Mouse (Mus musculus) brown adipose tissue, adult 24 weeks (tissue): ENCODE measurements around the gene Gltp. TPM values are rescaled to one million over a fixed set of nuclear protein-coding genes. Genes with fewer than 3 reads are reported as not detected.

Experiments used
- H3K27ac ChIP-seq: fragments of 200-500 bp; replicated peaks from 2 replicates; pipeline ENCODE4 v1.5.1; 2012; ENCODE audit warnings: low read depth, mild to moderate bottlenecking, low read length
- H3K4me1 ChIP-seq: fragments of 200-500 bp; 2 replicates; pipeline ENCODE4 v1.6.1; 2012; ENCODE audit warnings: low read length, mixed read lengths; ENCODE audit not compliant: control insufficient read depth, insufficient read depth, insufficient read length
- H3K4me3 ChIP-seq: fragments of 200-500 bp; 2 replicates; pipeline ENCODE4 v1.5.1; 2012; ENCODE audit warnings: low read depth, mild to moderate bottlenecking, low read length, moderate library complexity; ENCODE audit not compliant: insufficient read depth
- polyA plus RNA-seq: library from polyadenylated mRNA; stranded (reverse); fragments of >200 nt; gene quantifications from 2 replicates; pipeline ENCODE4 v1.2.4, GENCODE M21; 2012; ENCODE audit not compliant: missing spikeins, insufficient read depth, insufficient read length

Gene Gltp
- 29.8 and 31.9 TPM in 2 replicates for polyA plus RNA-seq

- Histone ChIP-seq H3K27ac (peak within 1 kb of the TSS; percentile 61), H3K4me3 (peak within 1 kb of the TSS; percentile 94), H3K4me1 (no peaks in the 10 kb centered on the region; the same call in 1 of the 2 replicates)
Observed at GRCm38 (mm10) chr5:114690633-114691567, at the start of gene Gltp. TSS of gene Gltp (minus strand) at chr5:114690984.

- H3K4me1 ChIP-seq, result peaks cover 29% of the 10 kb centered on the region
- H3K4me3 ChIP-seq, result no peak overlapping the region
- H3K27ac ChIP-seq, result peak overlapping the region; percentile 93
Observed at GRCm38 (mm10) chr5:114738707-114739241, 48.0 kb upstream of the Gltp start.

- Histone ChIP-seq H3K27ac (peak overlapping the region; percentile 42), H3K4me1 (peaks cover 29% of the 10 kb centered on the region)
Observed at GRCm38 (mm10) chr5:114737090-114737887, 46.5 kb upstream of the Gltp start.

DNA sequence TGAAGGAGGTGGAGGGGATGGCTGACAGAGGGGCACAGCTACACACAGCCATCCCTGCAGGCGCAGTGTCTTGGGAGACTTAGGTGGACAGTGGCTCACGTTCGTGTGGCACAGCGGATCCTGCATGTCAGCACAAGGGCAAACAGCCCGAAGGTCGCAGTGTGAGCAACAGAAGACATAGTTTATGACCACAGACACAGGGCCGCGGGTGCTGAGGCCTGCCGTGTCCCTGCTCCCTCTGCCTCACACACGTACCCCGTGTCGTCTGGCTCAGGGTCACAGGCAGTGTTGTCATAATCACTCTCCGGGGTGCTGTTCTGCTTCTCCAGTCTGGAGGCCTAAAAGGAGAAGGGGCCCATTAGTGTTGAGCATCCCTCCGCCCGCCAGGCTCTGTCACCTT lies 42.8 kb upstream of the Gltp start:
- Histone ChIP-seq H3K27ac (no peak overlapping the region), H3K4me3 (no peak overlapping the region), H3K4me1 (peaks cover 20% of the 10 kb centered on the region)

More at GRCm38 (mm10) chr5:114737090-114737887, 46.5 kb upstream of the Gltp start:
- no peak overlapping the region for H3K4me3 ChIP-seq

DNA sequence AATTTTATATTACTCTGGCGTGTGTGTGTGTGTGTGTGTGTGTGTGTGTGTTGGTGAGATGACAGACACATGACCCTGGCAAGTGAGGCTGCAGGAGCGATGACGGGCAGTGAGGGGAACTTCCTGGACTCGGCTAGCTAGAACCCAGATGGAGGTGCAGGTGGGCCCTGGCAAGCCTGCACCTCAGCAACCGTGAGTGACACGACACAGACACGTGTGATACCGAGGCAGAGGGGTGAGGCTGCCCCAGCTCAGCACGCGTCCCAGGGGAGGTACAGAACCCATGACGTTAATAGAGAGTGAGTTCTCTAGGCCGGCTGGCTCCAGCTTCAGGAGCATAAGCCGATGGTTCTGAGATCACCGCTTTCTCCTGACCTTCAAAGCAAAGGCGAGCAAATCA lies 41.2 kb upstream of the Gltp start:
- Histone ChIP-seq H3K4me3 (no peak overlapping the region), H3K27ac (no peak overlapping the region), H3K4me1 (peaks cover 7% of the 10 kb centered on the region)

DNA sequence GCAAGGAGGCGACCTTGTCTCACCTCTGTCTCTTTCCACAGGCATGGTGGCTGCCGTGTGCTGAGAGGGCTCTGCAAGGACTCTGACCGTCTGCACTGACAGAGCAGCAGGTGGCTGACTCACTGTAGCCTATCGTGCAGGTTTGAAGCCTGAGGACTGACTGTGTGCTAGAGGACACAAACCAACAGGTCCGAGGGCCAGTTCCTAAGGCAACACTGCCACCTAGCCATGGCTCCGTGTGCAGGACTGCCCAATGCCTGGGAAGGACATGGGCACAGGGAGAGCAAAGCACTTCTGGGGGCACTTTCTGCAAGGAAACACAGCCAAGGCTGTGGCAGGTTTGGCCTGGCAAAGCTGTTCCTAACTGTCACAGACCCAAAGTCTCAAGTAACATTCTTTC lies 40.7 kb upstream of the Gltp start:
- Histone ChIP-seq H3K4me1 (0 out of 2 replicates have a peak, but pooled peaks cover 3% of the 10 kb centered on the region), H3K4me3 (no peak overlapping the region), H3K27ac (no peak overlapping the region)

DNA sequence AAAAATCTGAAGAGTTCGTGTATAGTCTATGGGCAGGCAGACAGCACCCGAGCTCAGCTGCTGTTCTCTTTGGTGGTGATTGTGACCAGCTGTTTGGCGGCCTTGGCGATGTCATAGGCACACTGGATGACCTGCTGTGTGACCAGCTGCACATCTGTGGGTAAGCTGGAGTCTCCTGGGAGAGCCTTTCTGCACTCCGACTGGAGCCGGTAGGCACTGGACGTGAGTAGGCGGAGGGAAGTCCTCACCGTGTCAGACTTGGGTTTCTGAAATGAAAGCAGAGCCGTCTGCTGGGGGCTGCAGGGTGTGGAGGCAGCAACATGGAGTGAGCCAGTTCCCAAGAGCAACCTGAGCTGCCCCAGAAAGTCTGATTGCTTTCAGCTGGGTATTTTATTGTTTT lies 39.3 kb upstream of the Gltp start:
- no peak overlapping the region for H3K4me3 ChIP-seq
- no peak overlapping the region for H3K27ac ChIP-seq
- no peaks in the 10 kb centered on the region for H3K4me1 ChIP-seq

- Histone ChIP-seq H3K4me3 (no peak overlapping the region), H3K4me1 (0 out of 2 replicates have a peak, but pooled peaks cover 4% of the 10 kb centered on the region), H3K27ac (0 out of 2 replicates have a peak overlapping the region, but pooled peaks have one; percentile 6)
Observed at GRCm38 (mm10) chr5:114728160-114728559, 37.4 kb upstream of the Gltp start.

- Histone ChIP-seq H3K4me3 (no peak overlapping the region), H3K27ac (peak overlapping the region; percentile 72), H3K4me1 (peaks cover 12% of the 10 kb centered on the region)
Observed at GRCm38 (mm10) chr5:114722846-114723245, 32.1 kb upstream of the Gltp start.

- peaks cover 12% of the 10 kb centered on the region for H3K4me1 ChIP-seq
- no peak overlapping the region for H3K4me3 ChIP-seq
- H3K27ac ChIP-seq, result peak overlapping the region; percentile 71
Observed at GRCm38 (mm10) chr5:114721969-114722368, 31.2 kb upstream of the Gltp start.

DNA sequence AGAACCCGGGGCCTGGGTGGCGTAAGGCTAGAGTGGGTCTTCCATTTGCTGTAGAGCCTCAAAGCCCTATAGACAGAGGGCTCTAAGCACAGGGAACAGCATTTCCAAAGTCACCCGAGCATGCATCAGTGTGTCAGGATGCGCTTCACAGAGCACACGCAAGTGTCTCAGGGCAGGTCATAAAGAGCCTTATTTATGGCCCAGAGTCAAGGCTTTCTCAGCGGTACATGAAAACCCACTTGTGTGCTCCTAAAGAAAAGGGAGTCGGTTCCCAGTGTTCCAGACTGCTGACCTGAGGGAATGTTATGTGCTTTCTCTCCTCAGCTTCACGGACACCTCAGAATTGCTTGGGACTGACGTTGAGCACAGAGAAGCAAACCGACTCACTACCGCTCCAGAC lies 30.0 kb upstream of the Gltp start:
- Histone ChIP-seq H3K4me1 (peaks cover 12% of the 10 kb centered on the region), H3K27ac (no peak overlapping the region), H3K4me3 (no peak overlapping the region)

- peaks cover 12% of the 10 kb centered on the region for H3K4me1 ChIP-seq
- no peak overlapping the region for H3K4me3 ChIP-seq
- no peak overlapping the region for H3K27ac ChIP-seq
Observed at GRCm38 (mm10) chr5:114719928-114720270, 29.1 kb upstream of the Gltp start.

GRCm38 (mm10) chr5:114719003-114719927 lies 28.5 kb upstream of the Gltp start:
- H3K27ac ChIP-seq, result no peak overlapping the region
- H3K4me1 ChIP-seq, result peaks cover 12% of the 10 kb centered on the region
- no peak overlapping the region for H3K4me3 ChIP-seq

GRCm38 (mm10) chr5:114718483-114718882 lies 27.7 kb upstream of the Gltp start:
- no peak overlapping the region for H3K27ac ChIP-seq

More at GRCm38 (mm10) chr5:114718483-114718882, 27.7 kb upstream of the Gltp start:
- Histone ChIP-seq H3K4me3 (no peak overlapping the region), H3K4me1 (peaks cover 8% of the 10 kb centered on the region)
